Mouse (Mus musculus) intestine, embryonic 16.5 days (tissue): ENCODE measurements around the gene Zfp467. TPM values are rescaled to one million over a fixed set of nuclear protein-coding genes. Genes with fewer than 3 reads are reported as not detected.
A peak's percentile ranks its signal among the peaks of the same experiment; 100 is the strongest.

Source experiments
- ATAC-seq: fragments of 200-750 bp; cut with Nextera tagmentation; 2 replicates; pipeline ENCODE4 v1.8.0; 2017; ENCODE audit warnings: moderate TSS enrichment, moderate library complexity
- H3K27ac ChIP-seq: fragments of 300-500 bp; sonication (generic); 2 replicates; pipeline ENCODE4 v1.5.1; 2014; ENCODE audit warnings: mild to moderate bottlenecking, low read length
- H3K27me3 ChIP-seq: fragments of 300-500 bp; sonication (generic); replicated peaks from 2 replicates; pipeline ENCODE4 v1.6.1; 2014; ENCODE audit warnings: low read length, control low read depth, mixed read lengths; ENCODE audit not compliant: control insufficient read depth, insufficient read depth
- H3K36me3 ChIP-seq: fragments of 300-500 bp; sonication (generic); 2 replicates; pipeline ENCODE4 v1.6.1; 2014; ENCODE audit warnings: low read length, control low read depth; ENCODE audit not compliant: control insufficient read depth, insufficient read depth
- H3K4me1 ChIP-seq: fragments of 300-500 bp; sonication (generic); 2 replicates; pipeline ENCODE4 v1.6.1; 2014; ENCODE audit warnings: low read length, control low read depth, mixed read lengths; ENCODE audit not compliant: control insufficient read depth, insufficient read depth
- H3K4me2 ChIP-seq: fragments of 300-500 bp; sonication (generic); 2 replicates; pipeline ENCODE4 v1.6.1; 2014; ENCODE audit warnings: low read depth, low read length, control low read depth
- H3K4me3 ChIP-seq: fragments of 300-500 bp; sonication (generic); 2 replicates; pipeline ENCODE4 v1.5.1; 2014; ENCODE audit warnings: mild to moderate bottlenecking, low read length
- H3K9ac ChIP-seq: fragments of 300-500 bp; sonication (generic); 2 replicates; pipeline ENCODE4 v1.6.1; 2014; ENCODE audit warnings: low read depth, low read length
- H3K9me3 ChIP-seq: fragments of 300-500 bp; sonication (generic); 2 replicates; pipeline ENCODE4 v1.6.1; 2016; ENCODE audit warnings: low read length, control low read depth; ENCODE audit not compliant: control insufficient read depth
- WGBS: fragments of 180-500 bp; shearing (Covaris S2); extraction: QIAGEN DNeasy Blood & Tissue Kit; methylation state at CpG from one replicate; pipeline ENCODE4 v1.1.7; 2014; 5-methylcytosine and 5-hydroxymethylcytosine counted together
- polyA plus RNA-seq: library from polyadenylated mRNA; unstranded; fragments of >200 nt; fragmentation: Nextera tagmentation; extraction: Ambion mirVana; gene quantifications from 2 replicates; pipeline ENCODE4 v1.2.1, GENCODE M21; 2015

The Zfp467 gene
- polyA plus RNA-seq, 1 experiment from 2014 or later = 17.8 TPM

- peak; percentile 36; the same call in 1 of the 2 replicates for ATAC-seq
- Histone ChIP-seq H3K36me3 (peaks cover 14% of the 10 kb centered on the region), H3K4me3 (no peak overlapping the region), H3K4me1 (peaks cover 20% of the 10 kb centered on the region), H3K27ac (no peak overlapping the region), H3K4me2 (0 out of 2 replicates have a peak overlapping the region, but pooled peaks have one; percentile 23), H3K9ac (no peak overlapping the region), H3K9me3 (no peaks in the 10 kb centered on the region), H3K27me3 (no peaks in the 10 kb centered on the region)
- 37% methylated on average over 12 of the region's 12 CpGs for WGBS
Measured at GRCm38 (mm10) chr6:48432893-48433816, 12.5 kb downstream of the Zfp467 start.

GRCm38 (mm10) chr6:48430748-48431147 is 14.9 kb downstream of the Zfp467 start:
- no peak for ATAC-seq
- WGBS = 73% methylated on average over 5 of the region's 5 CpGs
- H3K9me3 ChIP-seq = no peaks in the 10 kb centered on the region

GRCm38 (mm10) chr6:48428769-48429557 is 16.7 kb downstream of the Zfp467 start:
- Histone ChIP-seq H3K36me3 (no peaks in the 10 kb centered on the region), H3K9ac (no peak overlapping the region), H3K4me3 (no peak overlapping the region), H3K9me3 (no peaks in the 10 kb centered on the region), H3K4me2 (no peak overlapping the region), H3K4me1 (peaks cover 11% of the 10 kb centered on the region), H3K27me3 (no peaks in the 10 kb centered on the region), H3K27ac (no peak overlapping the region)
- WGBS = 58% methylated on average over 4 of the region's 4 CpGs
- no peak for ATAC-seq

More at GRCm38 (mm10) chr6:48430748-48431147, 14.9 kb downstream of the Zfp467 start:
- no peaks in the 10 kb centered on the region for H3K27me3 ChIP-seq
- H3K9ac ChIP-seq = no peak overlapping the region
- peaks cover 14% of the 10 kb centered on the region for H3K4me1 ChIP-seq
- H3K36me3 ChIP-seq = no peaks in the 10 kb centered on the region
- no peak overlapping the region for H3K4me3 ChIP-seq
- H3K4me2 ChIP-seq = no peak overlapping the region
- H3K27ac ChIP-seq = no peak overlapping the region

GRCm38 (mm10) chr6:48426956-48427355 is 18.7 kb downstream of the Zfp467 start:
- H3K27me3 ChIP-seq = no peaks in the 10 kb centered on the region
- ATAC-seq = no peak
- WGBS = 80% methylated on average over 5 of the region's 5 CpGs
- no peak overlapping the region for H3K9ac ChIP-seq
- no peak overlapping the region for H3K4me2 ChIP-seq
- no peak overlapping the region for H3K4me3 ChIP-seq
- H3K4me1 ChIP-seq = no peaks in the 10 kb centered on the region
- H3K36me3 ChIP-seq = no peaks in the 10 kb centered on the region
- no peaks in the 10 kb centered on the region for H3K9me3 ChIP-seq
- no peak overlapping the region for H3K27ac ChIP-seq

- H3K4me3 ChIP-seq = no peak overlapping the region
- no peak overlapping the region for H3K27ac ChIP-seq
- H3K4me1 ChIP-seq = no peaks in the 10 kb centered on the region; the same call in 1 of the 2 replicates
- H3K27me3 ChIP-seq = no peaks in the 10 kb centered on the region
- H3K36me3 ChIP-seq = no peaks in the 10 kb centered on the region
- ATAC-seq = no peak
- no peaks in the 10 kb centered on the region for H3K9me3 ChIP-seq
- WGBS = 64% methylated on average over 5 of the region's 5 CpGs
- H3K9ac ChIP-seq = no peak overlapping the region
- no peak overlapping the region for H3K4me2 ChIP-seq
Measured at GRCm38 (mm10) chr6:48424074-48424473, 21.6 kb downstream of the Zfp467 start.

GRCm38 (mm10) chr6:48423336-48423735 is 22.3 kb downstream of the Zfp467 start:
- H3K9me3 ChIP-seq = no peaks in the 10 kb centered on the region
- no peak overlapping the region for H3K4me3 ChIP-seq
- no peak overlapping the region for H3K9ac ChIP-seq
- no peak overlapping the region for H3K4me2 ChIP-seq
- H3K27me3 ChIP-seq = no peaks in the 10 kb centered on the region
- no peaks in the 10 kb centered on the region; the same call in 1 of the 2 replicates for H3K4me1 ChIP-seq
- WGBS = 89% methylated on average over 3 of the region's 3 CpGs
- no peak for ATAC-seq
- H3K27ac ChIP-seq = no peak overlapping the region
- H3K36me3 ChIP-seq = no peaks in the 10 kb centered on the region

GRCm38 (mm10) chr6:48420647-48421046 is 25.0 kb downstream of the Zfp467 start:
- 17% methylated on average over 2 of the region's 2 CpGs for WGBS
- Histone ChIP-seq H3K4me3 (no peak overlapping the region), H3K9me3 (no peaks in the 10 kb centered on the region), H3K4me2 (no peak overlapping the region), H3K27ac (no peak overlapping the region), H3K4me1 (no peaks in the 10 kb centered on the region; the same call in 1 of the 2 replicates), H3K27me3 (no peaks in the 10 kb centered on the region), H3K36me3 (peaks cover 5% of the 10 kb centered on the region; the same call in 1 of the 2 replicates), H3K9ac (no peak overlapping the region)
- no peak for ATAC-seq

GRCm38 (mm10) chr6:48416486-48416885 is 29.1 kb downstream of the Zfp467 start:
- ATAC-seq = no peak
- Histone ChIP-seq H3K27me3 (no peaks in the 10 kb centered on the region), H3K4me2 (no peak overlapping the region), H3K27ac (no peak overlapping the region), H3K4me3 (no peak overlapping the region), H3K36me3 (peaks cover 8% of the 10 kb centered on the region), H3K9me3 (no peaks in the 10 kb centered on the region), H3K9ac (no peak overlapping the region), H3K4me1 (peaks cover 9% of the 10 kb centered on the region)
- 85% methylated on average over 2 of the region's 2 CpGs for WGBS

GRCm38 (mm10) chr6:48415636-48416035 is 30.0 kb downstream of the Zfp467 start:
- H3K4me3 ChIP-seq = no peak overlapping the region
- H3K9me3 ChIP-seq = no peaks in the 10 kb centered on the region
- peaks cover 8% of the 10 kb centered on the region for H3K36me3 ChIP-seq
- H3K27me3 ChIP-seq = no peaks in the 10 kb centered on the region
- peaks cover 10% of the 10 kb centered on the region for H3K4me1 ChIP-seq
- H3K27ac ChIP-seq = no peak overlapping the region
- no peak overlapping the region for H3K9ac ChIP-seq
- WGBS = 94% methylated on average over 7 of the region's 7 CpGs
- H3K4me2 ChIP-seq = no peak overlapping the region
- no peak for ATAC-seq
